Mouse (Mus musculus) lung, postnatal 0 days (tissue): ENCODE results near the gene Zfp786.

ENCODE experiments used
- CTCF ChIP-seq: IDR thresholded peaks from 2 replicates; pipeline ENCODE4 v1.5.1; 2016; ENCODE audit warnings: antibody characterized with exemption, mild to moderate bottlenecking
- EP300 ChIP-seq: IDR thresholded peaks from 2 replicates; pipeline ENCODE4 v1.6.1; 2016; ENCODE audit warnings: antibody characterized with exemption, mild to moderate bottlenecking, control low read depth

- TF ChIP-seq CTCF (no peak), EP300 (no peak)
Measured at GRCm38 (mm10) chr6:47809053-47809452, 21.6 kb downstream of the Zfp786 start.
